Mouse (Mus musculus): ENCODE measurements around the gene Mid1. TPM values are rescaled to one million over a fixed set of nuclear protein-coding genes. Genes with fewer than 3 reads are reported as not detected.
A peak's percentile ranks its signal among the peaks of the same experiment; 100 is the strongest.

Gene Mid1
- 4.0 and 5.4 TPM in 2 replicates for polyA plus RNA-seq (2015; fragmentation: Nextera tagmentation; extraction: Ambion mirVana)

- Histone ChIP-seq H3K4me1 (no peaks in the 10 kb centered on the region), H3K27ac (replicated peaks) (no peak within 1 kb of the TSS), H3K4me3 (replicated peaks) (peak within 1 kb of the TSS; percentile 22), H3K36me3 (no peaks in the 10 kb centered on the region), H3K27me3 (replicated peaks) (peaks cover 14% of the 10 kb centered on the region; the same call in 1 of the 2 replicates), H3K9me3 (replicated peaks) (no peaks in the 10 kb centered on the region), H3K4me2 (peak within 1 kb of the TSS; percentile 50), H3K9ac (replicated peaks) (no peak within 1 kb of the TSS)
- 16% methylated on average over 10 of the region's 10 CpGs for WGBS
- no peak for ATAC-seq (ENCODE audit: low FRiP score)
Measured at GRCm38 (mm10) chrX:169685131-169685530, at the start of gene Mid1. TSS of gene Mid1 (plus strand) at chrX:169685199.

- Histone ChIP-seq H3K9ac (replicated peaks) (no peak overlapping the region), H3K4me3 (replicated peaks) (no peak overlapping the region), H3K27me3 (replicated peaks) (peaks cover 11% of the 10 kb centered on the region; the same call in 1 of the 2 replicates), H3K4me1 (no peaks in the 10 kb centered on the region), H3K27ac (replicated peaks) (no peak overlapping the region), H3K9me3 (replicated peaks) (no peaks in the 10 kb centered on the region), H3K36me3 (no peaks in the 10 kb centered on the region), H3K4me2 (no peak overlapping the region)
- no peak for ATAC-seq (ENCODE audit: low FRiP score)
Measured at GRCm38 (mm10) chrX:169673056-169673455, 11.9 kb upstream of the Mid1 start.

GRCm38 (mm10) chrX:169676313-169676712, 8.7 kb upstream of the Mid1 start:
- Histone ChIP-seq H3K9ac (replicated peaks) (no peak overlapping the region), H3K36me3 (no peaks in the 10 kb centered on the region), H3K27ac (replicated peaks) (no peak overlapping the region), H3K4me2 (no peak overlapping the region), H3K4me1 (no peaks in the 10 kb centered on the region), H3K27me3 (replicated peaks) (peaks cover 18% of the 10 kb centered on the region; the same call in 1 of the 2 replicates), H3K9me3 (replicated peaks) (no peaks in the 10 kb centered on the region), H3K4me3 (replicated peaks) (no peak overlapping the region)
- ATAC-seq (ENCODE audit: low FRiP score), result no peak
- WGBS, result 50% methylated on average over 4 of the region's 4 CpGs

GRCm38 (mm10) chrX:169685731-169686130, 732 bp downstream of the Mid1 start:
- Histone ChIP-seq H3K36me3 (no peaks in the 10 kb centered on the region), H3K27me3 (replicated peaks) (peaks cover 14% of the 10 kb centered on the region; the same call in 1 of the 2 replicates), H3K4me1 (no peaks in the 10 kb centered on the region), H3K27ac (replicated peaks) (no peak overlapping the region), H3K9ac (replicated peaks) (no peak overlapping the region), H3K4me2 (peak overlapping the region; percentile 50; the same call in 1 of the 2 replicates), H3K4me3 (replicated peaks) (no peak overlapping the region), H3K9me3 (replicated peaks) (no peaks in the 10 kb centered on the region)
- no peak for ATAC-seq (ENCODE audit: low FRiP score)
- WGBS, result 47% methylated on average over 8 of the region's 8 CpGs

DNA sequence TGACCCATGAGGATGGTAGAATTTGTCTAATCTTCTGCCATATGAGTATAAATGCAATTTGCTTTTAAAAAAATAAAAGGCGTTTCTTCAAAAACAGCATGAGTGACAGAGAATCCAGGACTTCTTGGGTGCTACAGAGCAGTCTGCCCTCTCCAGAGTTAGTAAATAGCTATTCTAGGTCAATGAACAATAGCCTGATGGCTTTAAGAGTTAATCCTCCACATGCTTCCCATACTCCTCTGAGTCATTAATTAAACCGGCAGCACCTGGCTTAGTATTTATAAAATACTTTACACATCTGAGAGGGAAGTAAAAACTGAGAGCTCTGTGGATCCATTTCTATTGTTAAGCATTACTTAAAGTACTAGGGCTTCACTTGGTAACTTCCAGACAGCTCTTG, 6.2 kb downstream of the Mid1 start:
- H3K27ac ChIP-seq (replicated peaks), result no peak overlapping the region
- no peaks in the 10 kb centered on the region for H3K9me3 ChIP-seq (replicated peaks)
- H3K4me1 ChIP-seq, result no peaks in the 10 kb centered on the region
- no peaks in the 10 kb centered on the region for H3K36me3 ChIP-seq
- H3K4me3 ChIP-seq (replicated peaks), result no peak overlapping the region
- no peak overlapping the region for H3K9ac ChIP-seq (replicated peaks)
- WGBS, result 70% methylated on average over 2 of the region's 2 CpGs
- ATAC-seq (ENCODE audit: low FRiP score), result no peak
- peaks cover 20% of the 10 kb centered on the region; the same call in 1 of the 2 replicates for H3K27me3 ChIP-seq (replicated peaks)
- no peak overlapping the region for H3K4me2 ChIP-seq

GRCm38 (mm10) chrX:169691675-169692074, 6.7 kb downstream of the Mid1 start:
- no peak for ATAC-seq (ENCODE audit: low FRiP score)
- Histone ChIP-seq H3K4me2 (no peak overlapping the region), H3K36me3 (no peaks in the 10 kb centered on the region), H3K4me1 (no peaks in the 10 kb centered on the region), H3K27me3 (replicated peaks) (peaks cover 21% of the 10 kb centered on the region; the same call in 1 of the 2 replicates), H3K9ac (replicated peaks) (no peak overlapping the region), H3K27ac (replicated peaks) (no peak overlapping the region), H3K4me3 (replicated peaks) (no peak overlapping the region), H3K9me3 (replicated peaks) (no peaks in the 10 kb centered on the region)
- WGBS, result 66% methylated on average over 2 of the region's 2 CpGs

DNA sequence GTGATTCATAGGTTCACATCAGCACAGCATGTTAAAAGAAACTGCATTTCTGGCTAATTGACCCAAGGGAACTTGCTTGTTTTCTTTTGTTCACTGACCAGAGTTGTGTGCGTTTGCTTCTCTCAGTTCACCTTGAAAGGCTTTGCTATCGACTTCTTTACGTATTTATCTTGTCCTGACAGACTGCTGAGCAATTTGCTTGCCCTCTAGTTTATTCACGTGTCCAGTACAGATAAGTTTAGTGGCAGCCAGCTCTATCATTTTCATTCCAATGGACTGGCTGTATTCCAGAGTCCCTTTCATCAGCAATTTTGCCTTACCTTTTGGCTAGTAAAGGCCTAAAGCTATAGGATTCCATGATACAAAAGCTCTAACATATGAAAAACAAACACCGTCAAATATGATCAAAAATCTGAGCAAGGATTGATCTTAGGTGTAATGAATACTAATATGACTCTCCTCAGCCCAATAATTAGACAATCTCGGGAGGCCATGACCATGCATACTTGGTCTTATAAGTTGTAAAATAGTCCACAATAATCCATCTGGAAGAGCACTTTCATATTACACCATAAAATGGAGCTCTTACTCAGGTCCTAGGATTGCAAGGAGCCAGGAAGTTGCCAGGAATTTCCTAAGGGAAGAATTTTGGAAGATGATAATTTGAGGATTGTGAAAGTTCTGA, 7.4 kb downstream of the Mid1 start:
- Histone ChIP-seq H3K4me3 (replicated peaks) (no peak overlapping the region), H3K9ac (replicated peaks) (no peak overlapping the region), H3K4me1 (no peaks in the 10 kb centered on the region), H3K27ac (replicated peaks) (no peak overlapping the region), H3K9me3 (replicated peaks) (no peaks in the 10 kb centered on the region), H3K36me3 (no peaks in the 10 kb centered on the region), H3K4me2 (no peak overlapping the region), H3K27me3 (replicated peaks) (peaks cover 23% of the 10 kb centered on the region; the same call in 1 of the 2 replicates)
- no peak for ATAC-seq (ENCODE audit: low FRiP score)
- WGBS, result 76% methylated on average over 6 of the region's 6 CpGs

GRCm38 (mm10) chrX:169704016-169704602, 19.1 kb downstream of the Mid1 start:
- H3K27me3 ChIP-seq (replicated peaks), result peaks cover 40% of the 10 kb centered on the region
- no peak overlapping the region for H3K4me3 ChIP-seq (replicated peaks)
- no peak for ATAC-seq (ENCODE audit: low FRiP score)
- no peak overlapping the region for H3K27ac ChIP-seq (replicated peaks)
- H3K9me3 ChIP-seq (replicated peaks), result no peaks in the 10 kb centered on the region
- WGBS, result 86% methylated on average over 2 of the region's 2 CpGs
- H3K4me2 ChIP-seq, result no peak overlapping the region
- no peak overlapping the region for H3K9ac ChIP-seq (replicated peaks)
- no peaks in the 10 kb centered on the region for H3K4me1 ChIP-seq
- no peaks in the 10 kb centered on the region for H3K36me3 ChIP-seq

DNA sequence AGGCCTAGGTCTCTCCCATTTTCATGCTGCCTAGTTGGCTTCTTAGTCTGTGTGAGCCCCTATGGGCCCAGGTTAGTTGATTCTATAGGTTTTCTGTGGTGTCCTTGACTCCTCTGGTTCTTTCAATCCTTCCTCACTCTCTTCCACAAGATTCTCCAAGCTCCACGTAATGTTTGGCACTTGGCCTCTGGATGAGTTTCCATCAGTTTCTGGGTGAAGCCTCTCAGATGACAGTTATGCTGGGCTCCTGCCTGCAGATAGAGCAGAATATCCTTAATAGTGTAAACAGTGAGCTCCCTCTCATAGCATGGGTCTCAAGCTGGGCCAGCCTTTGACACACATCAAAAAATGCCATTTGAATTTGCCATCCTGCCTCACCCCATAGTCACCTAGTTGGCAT, 38.5 kb downstream of the Mid1 start:
- Histone ChIP-seq H3K27me3 (replicated peaks) (0 out of 2 replicates have a peak, but pooled peaks cover 5% of the 10 kb centered on the region), H3K9ac (replicated peaks) (no peak overlapping the region), H3K4me3 (replicated peaks) (no peak overlapping the region), H3K9me3 (replicated peaks) (no peaks in the 10 kb centered on the region), H3K4me2 (no peak overlapping the region), H3K36me3 (no peaks in the 10 kb centered on the region), H3K27ac (replicated peaks) (no peak overlapping the region), H3K4me1 (no peaks in the 10 kb centered on the region)
- WGBS, result 88% methylated on average over 1 of the region's 1 CpGs
- no peak for ATAC-seq (ENCODE audit: low FRiP score)

DNA sequence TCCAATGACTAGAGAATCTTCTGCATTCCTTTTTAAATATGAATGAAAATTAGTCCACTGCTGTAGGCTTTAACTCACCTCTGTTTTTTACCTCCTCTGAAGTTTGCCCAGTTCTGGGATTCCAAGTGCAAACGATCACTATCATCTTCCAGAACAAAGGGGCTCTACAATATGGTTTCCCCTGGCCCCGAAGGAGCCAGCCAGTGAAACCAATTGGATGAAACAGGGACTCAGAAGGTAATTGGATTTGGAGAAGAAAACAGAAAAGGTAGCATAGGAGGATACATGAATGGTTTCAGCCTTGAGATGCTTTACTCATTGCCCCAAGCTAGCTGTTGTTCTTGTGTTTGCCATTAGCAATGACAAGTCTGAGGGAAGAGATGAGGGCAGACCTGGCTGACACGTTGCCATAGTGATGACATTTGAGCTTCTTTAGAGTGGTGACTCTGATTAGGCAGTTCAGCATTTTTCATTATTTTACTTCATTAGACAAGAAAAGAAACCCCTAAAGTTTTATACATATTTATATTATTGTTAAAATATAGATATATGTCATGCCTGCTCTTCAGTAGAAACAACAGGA, 50.5 kb downstream of the Mid1 start:
- no peaks in the 10 kb centered on the region for H3K36me3 ChIP-seq
- no peak overlapping the region for H3K27ac ChIP-seq (replicated peaks)
- no peaks in the 10 kb centered on the region for H3K9me3 ChIP-seq (replicated peaks)
- no peak for ATAC-seq (ENCODE audit: low FRiP score)
- no peak overlapping the region for H3K9ac ChIP-seq (replicated peaks)
- WGBS, result 54% methylated on average over 3 of the region's 3 CpGs
- H3K4me1 ChIP-seq, result no peaks in the 10 kb centered on the region
- H3K27me3 ChIP-seq (replicated peaks), result peaks cover 11% of the 10 kb centered on the region; the same call in 1 of the 2 replicates
- H3K4me2 ChIP-seq, result no peak overlapping the region
- H3K4me3 ChIP-seq (replicated peaks), result no peak overlapping the region

GRCm38 (mm10) chrX:169758001-169758400, 73.0 kb downstream of the Mid1 start:
- no peak overlapping the region for H3K9ac ChIP-seq (replicated peaks)
- H3K9me3 ChIP-seq (replicated peaks), result no peaks in the 10 kb centered on the region
- H3K27ac ChIP-seq (replicated peaks), result no peak overlapping the region
- WGBS, result 83% methylated on average over 3 of the region's 3 CpGs
- no peaks in the 10 kb centered on the region for H3K4me1 ChIP-seq
- no peak overlapping the region for H3K4me2 ChIP-seq
- H3K4me3 ChIP-seq (replicated peaks), result no peak overlapping the region
- H3K27me3 ChIP-seq (replicated peaks), result peaks cover 9% of the 10 kb centered on the region; the same call in 1 of the 2 replicates
- no peaks in the 10 kb centered on the region for H3K36me3 ChIP-seq
- no peak for ATAC-seq (ENCODE audit: low FRiP score)

- no peak within 1 kb of the TSS for H3K27ac ChIP-seq (replicated peaks)
- H3K27me3 ChIP-seq (replicated peaks), result peaks cover 6% of the 10 kb centered on the region; the same call in 1 of the 2 replicates
- H3K4me3 ChIP-seq (replicated peaks), result no peak within 1 kb of the TSS
- H3K36me3 ChIP-seq, result no peaks in the 10 kb centered on the region
- H3K4me2 ChIP-seq, result no peak within 1 kb of the TSS
- H3K4me1 ChIP-seq, result no peaks in the 10 kb centered on the region
- no peak for ATAC-seq (ENCODE audit: low FRiP score)
- no peaks in the 10 kb centered on the region for H3K9me3 ChIP-seq (replicated peaks)
- 91% methylated on average over 3 of the region's 3 CpGs for WGBS
- no peak within 1 kb of the TSS for H3K9ac ChIP-seq (replicated peaks)
Measured at GRCm38 (mm10) chrX:169779535-169779934, 94.5 kb downstream of the Mid1 start, which contains the start of gene 4933400A11Rik. TSS of gene 4933400A11Rik (minus strand) at chrX:169779635.

All from neural tube, embryonic 15.5 days (tissue).